Mouse (Mus musculus) stomach, embryonic 15.5 days (tissue): Measurements from ENCODE around the gene 4930579F01Rik. TPM values are rescaled to one million over a fixed set of nuclear protein-coding genes. Genes with fewer than 3 reads are reported as not detected.

Experiments used
- ATAC-seq: fragments of 200-750 bp; cut with Nextera tagmentation; 2 replicates; pipeline ENCODE4 v1.8.0; 2017; ENCODE audit warnings: low read depth, moderate number of reproducible peaks, moderate TSS enrichment; ENCODE audit not compliant: insufficient read depth, low FRiP score
- H3K27ac ChIP-seq: fragments of 300-500 bp; sonication (generic); 2 replicates; pipeline ENCODE4 v1.5.1; 2015; ENCODE audit warnings: mild to moderate bottlenecking, inconsistent platforms
- H3K27me3 ChIP-seq: fragments of 300-500 bp; sonication (generic); replicated peaks from 2 replicates; pipeline ENCODE4 v1.6.1; 2015; ENCODE audit warnings: inconsistent platforms
- H3K36me3 ChIP-seq: fragments of 300-500 bp; sonication (generic); 2 replicates; pipeline ENCODE4 v1.6.1; 2015; ENCODE audit warnings: inconsistent platforms
- H3K4me1 ChIP-seq: fragments of 300-500 bp; sonication (generic); 2 replicates; pipeline ENCODE4 v1.6.1; 2015; ENCODE audit warnings: inconsistent platforms
- H3K4me2 ChIP-seq: fragments of 300-500 bp; sonication (generic); 2 replicates; pipeline ENCODE4 v1.6.1; 2015; ENCODE audit warnings: mild to moderate bottlenecking, inconsistent platforms
- H3K4me3 ChIP-seq: fragments of 300-500 bp; sonication (generic); replicated peaks from 2 replicates; pipeline ENCODE4 v1.5.1; 2015; ENCODE audit warnings: inconsistent platforms
- H3K9ac ChIP-seq: fragments of 300-500 bp; sonication (generic); 2 replicates; pipeline ENCODE4 v1.6.1; 2015; ENCODE audit warnings: inconsistent platforms
- H3K9me3 ChIP-seq: fragments of 300-500 bp; sonication (generic); 2 replicates; pipeline ENCODE4 v1.6.1; 2016; ENCODE audit warnings: inconsistent platforms
- WGBS: fragments of 180-500 bp; shearing (Covaris S2); methylation state at CpG from one replicate; pipeline ENCODE4 v1.1.7; 2015; 5-methylcytosine and 5-hydroxymethylcytosine counted together
- polyA plus RNA-seq: library from polyadenylated mRNA; unstranded; fragments of >200 nt; fragmentation: Nextera tagmentation; extraction: Ambion mirVana; gene quantifications from 2 replicates; pipeline ENCODE4 v1.2.1, GENCODE M21; 2015

Gene 4930579F01Rik
- polyA plus RNA-seq, 1 experiment from 2014 or later, result 0.21 TPM

GRCm38 (mm10) chr3:138119444-138120105, 74.0 kb downstream of the 4930579F01Rik start:
- no peak overlapping the region for H3K4me2 ChIP-seq
- 79% methylated on average over 16 of the region's 16 CpGs for WGBS
- H3K4me1 ChIP-seq, result no peaks in the 10 kb centered on the region
- no peak overlapping the region for H3K4me3 ChIP-seq
- H3K36me3 ChIP-seq, result no peaks in the 10 kb centered on the region
- ATAC-seq, result no peak
- H3K9ac ChIP-seq, result no peak overlapping the region
- no peaks in the 10 kb centered on the region for H3K27me3 ChIP-seq
- H3K27ac ChIP-seq, result no peak overlapping the region
- H3K9me3 ChIP-seq, result no peaks in the 10 kb centered on the region

- ATAC-seq, result no peak
- WGBS, result 72% methylated on average over 14 of the region's 14 CpGs
- no peaks in the 10 kb centered on the region for H3K36me3 ChIP-seq
- no peaks in the 10 kb centered on the region for H3K27me3 ChIP-seq
- no peak overlapping the region for H3K9ac ChIP-seq
- no peak overlapping the region for H3K27ac ChIP-seq
- no peaks in the 10 kb centered on the region for H3K4me1 ChIP-seq
- no peaks in the 10 kb centered on the region for H3K9me3 ChIP-seq
- no peak overlapping the region for H3K4me2 ChIP-seq
- H3K4me3 ChIP-seq, result no peak overlapping the region
Measured at GRCm38 (mm10) chr3:138118831-138119230, 74.8 kb downstream of the 4930579F01Rik start.

GRCm38 (mm10) chr3:138118392-138118791, 75.2 kb downstream of the 4930579F01Rik start:
- H3K9ac ChIP-seq, result no peak overlapping the region
- no peak overlapping the region for H3K27ac ChIP-seq
- H3K4me2 ChIP-seq, result no peak overlapping the region
- no peaks in the 10 kb centered on the region for H3K27me3 ChIP-seq
- 65% methylated on average over 6 of the region's 6 CpGs for WGBS
- no peaks in the 10 kb centered on the region for H3K36me3 ChIP-seq
- H3K4me3 ChIP-seq, result no peak overlapping the region
- no peaks in the 10 kb centered on the region for H3K4me1 ChIP-seq
- ATAC-seq, result no peak
- no peaks in the 10 kb centered on the region for H3K9me3 ChIP-seq

GRCm38 (mm10) chr3:138116871-138117270, 76.8 kb downstream of the 4930579F01Rik start:
- no peaks in the 10 kb centered on the region for H3K27me3 ChIP-seq
- no peak overlapping the region for H3K4me3 ChIP-seq
- WGBS, result 84% methylated on average over 4 of the region's 4 CpGs
- no peaks in the 10 kb centered on the region for H3K9me3 ChIP-seq
- no peak overlapping the region for H3K9ac ChIP-seq
- no peaks in the 10 kb centered on the region for H3K36me3 ChIP-seq
- H3K4me2 ChIP-seq, result no peak overlapping the region
- ATAC-seq, result no peak
- no peaks in the 10 kb centered on the region for H3K4me1 ChIP-seq
- H3K27ac ChIP-seq, result no peak overlapping the region

- H3K4me2 ChIP-seq, result no peak overlapping the region
- 86% methylated on average over 17 of the region's 17 CpGs for WGBS
- H3K27ac ChIP-seq, result no peak overlapping the region
- H3K9ac ChIP-seq, result no peak overlapping the region
- no peaks in the 10 kb centered on the region for H3K36me3 ChIP-seq
- H3K4me1 ChIP-seq, result no peaks in the 10 kb centered on the region
- no peaks in the 10 kb centered on the region for H3K27me3 ChIP-seq
- no peaks in the 10 kb centered on the region for H3K9me3 ChIP-seq
- no peak; the same call in 1 of the 2 replicates for ATAC-seq
- no peak overlapping the region for H3K4me3 ChIP-seq
Measured at GRCm38 (mm10) chr3:138114106-138114505, 79.5 kb downstream of the 4930579F01Rik start.

Other genes starting within 250 kb of the 4930579F01Rik start
- gene Dapp1, start 212.3 kb downstream of the 4930579F01Rik start, polyA plus RNA-seq, result 14.5 and 17.0 TPM in 2 replicates
- 0.10 and 0.24 TPM in 2 replicates for gene 1110002E22Rik, start 128.8 kb downstream of the 4930579F01Rik start, polyA plus RNA-seq
- 0.10 TPM in 1 of 2 replicates, not detected in the other for gene Gm5105, start 126.4 kb downstream of the 4930579F01Rik start, polyA plus RNA-seq
- gene Trmt10a, start 50.4 kb downstream of the 4930579F01Rik start, polyA plus RNA-seq, result 9.7 and 10.9 TPM in 2 replicates
- 41.6 and 64.3 TPM in 2 replicates for gene Mttp, start 48.9 kb downstream of the 4930579F01Rik start, polyA plus RNA-seq
- 0.53 and 0.76 TPM in 2 replicates for gene Adh7, start 23.9 kb upstream of the 4930579F01Rik start, polyA plus RNA-seq
- gene Adh1, start 67.2 kb upstream of the 4930579F01Rik start, polyA plus RNA-seq, result 40.9 and 130 TPM in 2 replicates
- gene Adh6a, start 119.5 kb upstream of the 4930579F01Rik start, polyA plus RNA-seq, result 0.32 and 0.61 TPM in 2 replicates
- gene Adh6b, start 147.9 kb upstream of the 4930579F01Rik start, polyA plus RNA-seq, result 0.10 TPM in 1 of 2 replicates, not detected in the other
- gene Adh4, start 221.6 kb upstream of the 4930579F01Rik start, polyA plus RNA-seq, result 0.12 TPM in 1 of 2 replicates, not detected in the other
- gene Adh5, start 249.3 kb upstream of the 4930579F01Rik start, polyA plus RNA-seq, result 181 and 197 TPM in 2 replicates